Mouse (Mus musculus): ENCODE data around the gene Hrh3. TPM values are rescaled to one million over a fixed set of nuclear protein-coding genes. Genes with fewer than 3 reads are reported as not detected.

The Hrh3 gene
- 10 to 100 TPM; 16.6 to 17.4 TPM for total RNA-seq (2021)

DNA sequence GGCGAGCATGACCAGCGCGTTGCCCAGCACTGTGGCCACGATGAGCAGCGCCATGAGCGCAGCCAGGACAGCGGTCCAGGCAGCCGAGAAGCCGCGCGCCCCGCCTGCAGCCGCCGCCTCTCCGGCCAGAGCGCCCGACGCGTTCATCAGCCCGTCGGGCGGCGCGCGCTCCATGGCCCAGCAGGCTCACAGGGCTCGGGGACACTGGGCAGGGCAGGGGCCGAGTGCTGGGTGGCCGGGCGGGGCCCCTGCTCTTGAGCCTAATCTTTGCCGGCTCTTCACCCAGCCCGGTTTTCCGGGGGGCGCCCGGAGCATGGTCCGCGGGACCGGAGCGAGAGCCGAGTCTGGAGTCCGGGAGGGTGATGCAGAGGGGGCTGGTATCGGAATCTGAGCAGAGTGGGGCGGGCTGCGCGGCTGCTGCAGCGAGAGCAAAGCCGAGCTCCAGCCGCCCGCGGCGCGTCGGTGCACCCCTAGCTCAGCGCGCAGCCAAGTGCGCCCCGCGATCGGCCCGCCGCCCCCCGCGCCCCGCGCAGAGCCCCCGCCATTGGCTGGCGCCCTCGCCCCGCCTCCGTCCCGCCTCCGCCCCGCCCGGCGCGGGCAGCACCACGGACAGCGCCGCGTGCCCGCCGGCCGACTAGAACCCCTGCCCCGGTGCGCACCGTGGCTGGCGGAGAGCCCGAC, at the start of gene Hrh3:
Gene Hrh3 (minus strand): TSS at position 511 of the 681 bp plus-strand sequence.
- peak; percentile 55 for DNase-seq
- intact Hi-C loops (cut with DNase I), result no loop called here

DNA sequence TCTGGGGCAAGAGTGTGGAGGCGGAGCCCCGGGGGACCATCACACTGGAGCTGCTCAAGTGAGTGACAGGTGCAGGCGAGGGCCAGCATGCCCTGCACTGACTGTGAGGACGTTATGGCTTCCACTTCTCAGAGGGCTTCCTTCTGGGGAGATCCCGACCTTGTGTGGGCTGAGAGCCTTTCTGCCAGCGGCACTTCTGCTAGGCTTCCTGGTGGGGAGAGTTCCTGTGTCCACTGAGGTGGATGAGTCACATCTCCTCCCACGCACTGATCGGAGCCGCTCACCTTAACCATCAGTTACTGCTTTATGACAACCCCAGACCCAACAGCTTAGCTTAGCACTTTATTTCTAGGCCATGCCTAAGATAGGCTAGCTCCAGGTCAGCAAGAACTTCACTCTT, 44.3 kb upstream of the Hrh3 start:
- intact Hi-C loops (cut with DNase I), result no loop called here
- no peak for DNase-seq

DNA sequence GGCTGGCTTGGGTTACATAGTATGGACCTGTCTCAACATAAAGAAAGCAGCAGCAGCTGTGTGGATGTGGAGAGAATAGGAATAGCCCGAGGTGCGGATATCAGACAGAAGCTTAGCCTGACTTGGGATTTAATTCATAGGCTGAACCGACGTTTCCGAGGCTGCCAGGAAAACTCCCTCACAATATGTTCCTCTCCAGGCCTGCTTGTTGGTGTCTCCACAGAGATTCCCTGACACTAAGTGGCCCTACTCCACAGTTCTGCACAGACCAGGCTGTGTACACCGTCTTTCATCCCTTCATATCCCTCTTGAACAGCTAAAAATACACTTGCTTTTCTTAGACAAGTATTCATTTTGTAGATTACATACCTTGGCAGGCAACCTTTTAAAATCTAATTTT, 43.1 kb upstream of the Hrh3 start:
- no peak for DNase-seq
- intact Hi-C loops (cut with DNase I), result no loop called here

DNA sequence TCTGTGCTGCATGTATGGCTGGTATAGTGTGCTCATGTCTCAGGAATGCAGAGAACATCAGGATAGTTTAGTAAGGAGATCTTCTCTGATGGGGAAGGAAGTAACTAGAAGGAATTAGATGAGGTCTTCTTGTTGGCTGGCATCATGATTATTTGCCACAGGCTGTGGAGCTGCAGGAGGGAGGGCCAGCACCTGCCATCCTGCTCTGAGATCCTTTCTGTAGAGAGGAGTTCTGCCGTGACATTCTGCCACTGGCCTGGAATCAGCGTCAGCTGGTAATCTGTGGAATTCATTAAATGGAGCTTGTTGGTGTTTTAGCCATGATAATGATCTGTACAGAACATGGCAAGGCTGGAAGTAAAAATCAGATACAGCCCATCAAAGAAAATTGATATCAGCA, 41.8 kb upstream of the Hrh3 start:
- DNase-seq, result peak; percentile 19
- intact Hi-C loops (cut with DNase I), result no loop called here

DNA sequence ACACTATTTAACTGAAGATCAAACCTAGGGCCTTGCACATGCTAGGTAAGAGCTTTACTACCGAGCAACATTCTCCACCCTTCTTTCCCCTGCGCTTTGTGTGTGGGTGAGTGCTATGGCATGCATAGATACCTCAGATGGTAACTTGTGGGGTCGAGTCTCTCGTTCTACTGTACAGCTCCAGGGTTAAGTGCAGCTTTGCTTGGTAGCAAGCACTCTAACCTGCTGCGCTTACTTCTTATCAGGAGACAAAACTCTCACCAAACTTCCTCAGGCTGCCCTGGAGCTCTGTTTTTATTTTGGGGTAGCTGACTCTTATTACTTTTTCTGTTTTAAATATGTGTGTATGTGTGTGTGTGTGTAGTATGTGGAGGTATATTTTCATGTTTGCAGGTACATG, 31.1 kb upstream of the Hrh3 start:
- intact Hi-C loops (cut with DNase I), result no loop called here

DNA sequence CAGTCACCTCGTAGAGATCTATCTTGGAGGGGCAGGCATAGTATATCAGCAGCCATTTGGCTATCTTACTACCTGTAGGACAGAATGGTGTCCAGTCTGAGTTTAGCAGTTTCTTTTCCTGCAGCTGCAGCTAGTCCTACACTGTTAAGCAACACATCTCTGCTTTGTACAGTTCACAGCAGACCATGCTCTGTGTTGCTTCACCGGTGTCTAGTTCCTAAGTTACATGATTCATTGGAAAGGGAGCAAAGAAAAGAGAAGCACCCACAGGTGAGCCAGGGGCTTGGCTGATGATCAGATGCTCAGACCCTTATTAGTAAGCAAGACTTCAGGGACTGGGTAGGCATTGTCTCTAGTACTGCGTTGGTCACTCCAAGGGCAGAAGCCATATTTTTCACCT, 29.6 kb upstream of the Hrh3 start:
- no peak for DNase-seq
- intact Hi-C loops (cut with DNase I), result no loop called here

More for the DNA sequence above, 31.1 kb upstream of the Hrh3 start:
- DNase-seq, result no peak

DNA sequence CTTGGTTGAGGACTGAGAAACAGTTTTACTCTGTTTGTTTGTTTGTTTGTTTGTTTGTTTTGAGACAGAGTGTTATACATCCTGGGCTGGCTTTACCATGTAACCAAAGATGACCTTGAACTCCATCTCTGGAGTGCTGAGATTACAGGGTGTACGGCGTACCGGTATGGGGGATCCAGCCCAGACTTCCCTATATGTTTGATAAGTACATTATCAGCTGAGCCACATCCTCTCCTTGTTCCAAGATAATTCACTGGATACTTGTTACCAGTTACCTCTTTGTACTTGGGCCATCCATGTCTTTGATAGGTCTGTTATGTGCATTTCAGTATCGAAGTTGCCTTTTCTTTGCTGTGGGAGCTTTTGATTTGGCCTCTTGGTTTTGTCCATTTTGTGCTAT, 28.9 kb upstream of the Hrh3 start:
- DNase-seq, result no peak
- intact Hi-C loops (cut with DNase I), result no loop called here

DNA sequence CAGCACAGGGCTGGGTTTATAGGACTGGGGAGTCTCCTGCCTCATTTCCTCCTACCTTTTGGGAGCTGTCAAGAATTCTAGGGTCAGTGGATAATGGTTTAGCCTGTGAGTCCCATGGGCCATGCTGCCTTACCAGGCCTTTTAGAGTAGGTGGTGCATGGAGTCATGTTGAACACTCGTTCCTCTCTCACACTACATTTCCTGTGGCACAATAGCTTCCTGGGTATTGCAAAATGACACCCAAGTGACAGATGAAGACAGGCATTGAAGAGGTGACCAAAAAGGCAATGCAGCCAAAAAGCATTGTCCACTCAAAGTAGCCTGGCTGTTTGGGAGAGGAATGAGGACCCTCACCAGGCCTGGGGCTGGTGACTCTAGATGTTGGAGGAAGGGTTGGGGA, 23.4 kb upstream of the Hrh3 start:
- intact Hi-C loops (cut with DNase I), result no loop called here
- no peak for DNase-seq

DNA sequence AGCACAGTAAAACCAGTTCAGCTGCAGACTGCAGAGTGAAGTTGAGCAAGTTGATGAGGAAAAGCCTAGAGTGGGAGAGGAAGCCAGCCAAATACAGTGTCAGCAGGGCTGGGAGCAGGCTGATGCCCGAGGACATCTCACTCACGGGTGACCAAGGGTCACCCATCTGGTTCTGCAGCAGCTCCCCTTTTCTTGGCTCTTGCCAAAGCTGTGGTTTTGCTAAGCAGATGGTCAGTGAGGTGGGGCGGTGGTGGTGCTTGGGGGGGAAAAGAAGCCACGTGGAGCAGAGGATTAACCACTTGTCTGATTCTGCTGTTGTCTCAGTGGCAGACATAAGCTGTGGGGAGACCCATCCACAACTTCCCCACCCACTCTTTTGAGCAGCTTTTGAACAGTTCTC, 21.9 kb upstream of the Hrh3 start:
- intact Hi-C loops (cut with DNase I), result no loop called here
- DNase-seq, result peak; percentile 64

DNA sequence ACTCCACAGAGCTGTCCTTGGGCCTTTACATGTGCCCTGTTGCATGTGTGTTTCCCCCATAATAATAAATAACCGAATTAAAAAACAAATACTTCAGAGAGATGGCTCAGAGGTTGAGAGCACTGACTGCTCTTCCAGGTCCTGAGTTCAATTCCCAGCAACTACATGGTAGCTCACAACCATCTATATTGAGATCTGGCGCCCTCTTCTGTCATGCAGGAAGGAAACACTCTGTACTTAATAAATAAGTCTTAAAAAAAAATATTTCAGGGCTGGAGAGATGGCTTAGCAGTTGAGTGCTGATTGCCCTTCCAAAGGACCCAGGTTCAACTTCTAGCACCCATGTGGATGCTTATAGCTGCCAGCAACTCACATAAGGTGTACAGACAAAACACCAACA, 19.9 kb upstream of the Hrh3 start:
- intact Hi-C loops (cut with DNase I), result no loop called here
- no peak for DNase-seq

DNA sequence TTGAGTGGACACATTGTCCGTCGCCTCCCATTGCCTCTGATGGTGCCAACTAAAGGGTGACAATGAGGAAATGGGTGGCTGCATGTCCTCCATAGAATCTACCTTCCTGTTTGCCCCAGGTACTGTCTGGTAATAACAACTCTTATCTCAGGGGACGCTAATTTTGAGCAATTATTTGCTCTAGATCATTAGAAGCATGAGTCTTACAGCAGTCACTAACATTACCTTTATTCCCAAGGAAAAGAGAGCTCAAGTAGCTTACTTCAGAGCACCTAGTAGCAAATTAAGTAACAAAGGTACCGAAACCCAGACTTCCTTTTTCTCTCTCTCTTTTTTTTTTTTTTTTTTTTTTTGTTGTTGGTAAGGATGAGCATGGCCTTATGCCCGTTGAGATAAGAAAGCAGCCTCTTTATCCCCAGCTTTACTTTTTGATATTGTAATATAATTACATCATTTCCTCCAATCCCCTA, 16.0 kb upstream of the Hrh3 start:
- no peak for DNase-seq
- intact Hi-C loops (cut with DNase I), result no loop called here

DNA sequence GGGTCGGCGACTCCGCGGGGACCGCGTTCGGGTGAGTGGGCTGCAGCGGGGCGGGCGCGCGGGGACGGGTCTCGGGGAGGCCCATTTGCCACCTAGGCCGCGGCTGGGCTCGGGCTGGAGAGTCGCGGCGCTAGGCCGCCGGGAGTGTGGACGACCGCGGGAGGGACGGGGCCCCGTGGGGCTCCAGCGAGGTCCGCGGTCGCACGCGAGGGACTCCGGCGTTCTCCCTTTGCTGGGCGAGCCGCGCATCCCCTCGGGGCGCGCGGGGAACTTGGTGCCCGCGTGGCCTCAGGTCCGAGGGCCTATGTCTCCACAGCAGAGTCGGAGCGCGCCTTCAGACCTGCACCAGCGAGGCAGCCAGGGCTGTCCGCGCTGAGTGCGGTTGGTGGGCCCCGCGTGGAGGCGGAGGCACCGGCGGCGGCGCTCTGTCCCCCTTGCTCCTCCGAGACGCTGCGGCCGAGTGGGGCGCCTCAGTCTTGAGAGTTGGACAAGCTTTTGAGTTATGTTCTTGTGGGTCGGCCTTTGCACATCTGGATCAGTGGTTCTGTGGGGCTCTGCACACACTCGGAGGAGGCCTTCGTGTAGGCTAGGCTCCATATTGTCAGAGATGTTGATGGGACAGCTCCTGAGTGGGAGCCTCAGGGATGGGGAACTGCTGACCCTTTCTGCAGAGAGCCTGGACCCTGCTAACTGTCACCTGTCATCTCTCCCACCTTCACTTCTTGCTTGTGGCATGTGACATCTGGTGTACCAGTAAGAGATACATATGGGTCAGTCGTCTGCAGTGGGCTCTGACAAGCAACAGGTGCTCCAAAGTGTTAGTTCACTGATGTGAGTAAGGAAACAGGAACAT, 15.4 kb upstream of the Hrh3 start:
- DNase-seq, result peak; percentile 32
- intact Hi-C loops (cut with DNase I), result loop anchor here (5.0 kb wide), 1 partner anchor 47 kb away; the partner anchor contains the start of gene Mtg2

DNA sequence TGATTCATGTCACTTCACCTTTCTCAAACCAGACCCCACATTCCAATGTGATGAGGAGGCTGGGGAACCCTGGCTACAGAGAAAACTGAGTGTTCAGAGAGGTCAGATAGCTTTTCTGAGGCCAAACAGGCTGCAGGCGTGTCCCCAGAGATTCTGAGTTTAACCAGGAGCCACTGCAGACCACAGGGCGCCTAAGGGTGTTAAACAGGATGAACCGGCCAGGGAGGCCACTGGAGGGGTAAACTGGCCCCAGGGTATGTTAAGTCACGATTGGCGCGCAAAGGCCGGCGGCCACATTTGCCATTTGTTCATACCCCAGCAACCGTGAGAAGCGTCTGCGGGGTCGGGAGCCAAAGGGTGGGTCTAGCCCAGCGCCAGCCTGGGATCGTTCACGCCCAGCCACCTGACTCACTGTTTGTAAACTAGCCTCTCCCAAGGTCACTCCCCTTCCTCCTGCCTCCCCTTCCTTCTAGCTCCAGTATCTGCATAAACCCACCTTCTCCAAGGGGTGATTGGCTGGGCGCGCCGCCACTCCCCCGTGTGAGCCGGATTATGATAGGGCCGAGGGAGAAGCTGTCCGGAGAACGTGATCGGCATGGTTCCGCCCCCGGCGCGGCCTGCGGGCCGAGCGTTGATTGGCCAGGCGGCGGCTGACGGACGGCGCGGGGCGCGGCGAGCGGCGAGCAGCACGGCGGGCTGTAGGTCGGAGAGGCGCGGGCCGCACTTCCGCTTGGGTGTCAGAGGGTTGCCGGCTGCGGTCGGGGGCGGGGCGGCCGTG, 14.6 kb upstream of the Hrh3 start, which contains the start of gene Osbpl2:
Gene Osbpl2 (plus strand): TSS at position 646 of the 778 bp plus-strand sequence.
- DNase-seq, result peak; percentile 100
- intact Hi-C loops (cut with DNase I), result loop anchor here (5.0 kb wide), 1 partner anchor 47 kb away; the partner anchor contains the start of gene Mtg2

DNA sequence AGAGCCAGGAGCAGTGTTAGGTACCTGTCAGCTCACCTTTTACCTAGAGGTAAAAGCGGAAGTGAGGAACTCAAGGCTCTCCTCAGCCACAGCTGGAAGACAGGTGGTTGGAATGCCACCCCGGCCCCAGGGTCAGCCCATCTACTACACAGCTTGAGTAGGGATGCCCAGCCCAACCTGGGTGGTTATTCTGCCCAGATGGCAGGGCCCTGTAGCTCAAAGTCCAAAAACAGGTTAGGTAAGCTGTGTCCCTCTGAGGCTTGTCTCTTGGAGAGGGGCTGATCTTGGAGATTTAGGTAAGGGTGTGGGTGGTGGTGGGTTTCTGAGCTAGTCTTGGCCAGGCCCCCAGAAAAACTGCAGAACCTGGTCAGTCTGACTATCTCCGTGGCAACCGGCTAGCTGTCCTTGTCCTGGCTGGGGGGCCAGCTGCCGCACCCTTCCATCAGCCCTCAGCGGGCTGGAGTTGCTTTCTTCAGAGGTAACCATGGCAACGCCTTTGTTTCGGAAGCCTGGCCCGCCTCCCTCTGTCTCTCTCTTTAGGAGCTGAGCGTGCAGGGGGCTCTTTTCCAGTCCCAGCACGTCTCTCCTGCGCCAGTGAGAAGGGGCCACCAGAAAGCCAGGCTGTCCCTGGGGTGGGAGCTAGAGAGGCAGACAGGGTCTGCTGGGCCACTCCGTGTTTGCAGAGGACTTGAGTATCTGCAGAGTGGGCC, 13.4 kb upstream of the Hrh3 start:
- peak; percentile 65 for DNase-seq
- intact Hi-C loops (cut with DNase I), result loop anchor here (5.0 kb wide), 1 partner anchor 45 kb away; the partner anchor contains the start of gene Mtg2

DNA sequence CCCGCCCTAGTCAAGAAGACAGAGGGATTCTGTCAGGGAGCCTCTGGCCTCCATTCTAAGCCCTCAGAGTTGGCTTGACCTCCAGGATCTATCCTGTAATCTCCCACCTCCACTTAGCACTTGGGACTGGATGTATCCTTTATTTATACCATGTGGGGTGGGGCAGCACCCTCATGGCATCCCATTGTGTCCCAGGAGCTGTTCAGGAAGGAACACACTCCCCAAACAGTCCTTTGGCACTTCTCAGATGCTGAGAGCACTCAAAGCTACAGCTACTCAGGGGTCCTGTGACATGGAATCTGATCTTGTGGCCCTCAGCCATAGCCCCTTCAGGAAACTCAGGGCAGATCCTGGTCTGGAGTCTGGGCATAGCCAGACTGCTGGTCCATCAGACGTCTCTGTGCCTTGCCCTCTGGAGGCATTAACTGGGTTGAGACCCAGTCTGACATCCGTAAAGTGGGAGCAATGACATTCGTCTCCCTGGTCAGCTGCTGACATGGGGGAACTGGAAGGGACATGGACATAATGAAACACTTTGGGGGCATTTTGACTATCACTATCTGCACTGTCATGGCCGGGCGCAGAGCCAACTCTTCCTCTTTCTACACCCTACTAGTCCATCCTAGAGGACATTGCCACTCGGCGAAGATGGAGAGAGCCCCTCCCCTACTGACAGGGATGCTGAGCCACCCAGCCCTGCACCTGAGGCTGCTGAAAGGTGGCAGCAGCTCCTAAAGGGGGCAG, 12.6 kb upstream of the Hrh3 start:
- intact Hi-C loops (cut with DNase I), result loop anchor here (5.0 kb wide), 1 partner anchor 45 kb away; the partner anchor contains the start of gene Mtg2
- peak; percentile 27 for DNase-seq

DNA sequence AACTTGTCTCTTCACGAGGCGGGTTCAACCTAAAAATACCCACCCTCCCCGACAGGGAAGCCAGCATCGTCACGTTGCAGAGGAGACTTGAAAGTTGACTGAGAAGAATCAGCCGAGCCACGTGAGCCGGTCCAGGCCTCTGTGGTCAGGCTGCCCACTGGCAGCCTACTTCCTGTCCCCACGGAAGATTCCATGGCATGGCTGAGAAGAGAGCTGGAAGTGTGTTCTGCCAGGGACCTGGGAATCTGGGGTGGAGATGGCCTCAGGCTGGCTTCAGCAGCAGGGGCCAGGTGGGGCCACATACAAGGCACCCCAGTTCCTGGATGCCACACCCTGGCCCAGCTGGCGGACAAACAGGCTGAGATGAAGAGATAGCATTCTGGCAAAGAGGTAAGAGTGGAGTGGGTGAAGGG, 11.8 kb upstream of the Hrh3 start:
- DNase-seq, result no peak
- intact Hi-C loops (cut with DNase I), result loop anchor here (5.0 kb wide), 1 partner anchor 44 kb away; the partner anchor contains the start of gene Mtg2

DNA sequence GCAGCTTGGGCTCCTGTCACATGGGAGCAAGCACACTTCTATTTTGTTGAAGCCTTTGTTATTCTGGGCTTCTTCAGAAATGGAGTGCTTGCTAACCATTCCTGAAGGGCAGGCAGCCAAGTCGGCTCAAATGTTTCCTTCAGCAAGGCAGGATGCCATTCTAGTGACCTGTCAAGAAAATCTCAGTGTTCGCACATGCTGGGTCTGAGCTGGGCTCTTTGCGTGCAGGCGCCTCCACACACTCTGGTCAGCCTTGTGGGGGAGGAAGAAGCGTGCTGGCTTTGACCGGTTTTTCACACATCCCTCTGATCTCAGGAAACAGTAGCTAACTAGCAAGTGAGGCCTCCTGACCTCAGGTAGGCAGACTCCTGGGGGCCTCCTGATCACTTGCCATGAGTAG, 11.0 kb upstream of the Hrh3 start:
- intact Hi-C loops (cut with DNase I), result loop anchor here (5.0 kb wide), 1 partner anchor 43 kb away; the partner anchor contains the start of gene Mtg2
- DNase-seq, result peak; percentile 56

DNA sequence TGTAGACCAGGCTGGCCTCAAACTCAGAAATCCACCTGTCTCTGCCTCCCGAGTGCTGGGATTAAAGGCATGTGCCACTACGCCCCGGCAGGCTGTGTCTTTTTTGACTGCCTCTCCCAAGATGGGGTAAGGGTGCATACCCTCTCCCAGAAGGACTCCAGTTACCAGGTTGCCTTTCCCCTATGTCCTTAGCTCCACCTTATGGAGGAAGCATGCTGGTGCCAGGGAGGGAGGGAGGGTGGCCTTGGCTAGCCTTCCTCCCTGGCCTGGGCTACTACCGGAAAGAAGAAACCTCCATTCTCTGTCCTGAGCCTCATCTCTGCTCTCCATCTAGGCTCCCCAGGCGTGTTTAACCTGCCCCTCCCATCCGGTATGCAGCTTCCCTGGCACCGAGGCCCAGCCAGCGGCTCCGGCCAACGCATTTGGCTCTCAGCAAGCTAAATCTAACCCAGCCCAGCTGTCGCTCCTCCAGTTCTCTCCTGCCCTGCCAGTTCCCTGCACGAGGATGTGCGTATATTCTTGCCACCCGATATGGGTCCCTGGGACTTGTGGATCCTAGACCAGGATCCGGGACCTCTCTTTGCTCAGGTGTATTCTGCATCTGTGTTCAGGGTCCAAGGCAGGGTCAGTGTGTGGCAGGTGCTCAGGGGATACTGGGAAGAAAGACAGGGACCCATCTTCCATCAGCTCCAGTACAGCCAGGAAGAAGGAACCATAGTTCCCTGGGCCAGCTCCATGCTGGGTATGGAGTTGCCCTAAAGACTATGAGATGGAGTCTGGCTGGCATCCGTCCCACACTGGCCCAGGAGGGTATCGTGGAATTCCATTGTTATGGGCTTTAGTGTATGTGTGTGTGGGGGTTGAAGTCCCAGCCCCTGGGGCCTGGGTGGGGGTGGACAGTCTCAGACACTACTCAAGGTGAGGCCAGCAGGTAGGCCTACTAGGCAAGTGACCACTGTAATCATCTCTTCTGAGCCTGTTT, 9.9 kb upstream of the Hrh3 start:
- intact Hi-C loops (cut with DNase I), result no loop called here
- DNase-seq, result peak; percentile 93
